Mouse (Mus musculus) liver, adult 2 months (tissue): ENCODE measurements around the gene Gpr152. TPM values are rescaled to one million over a fixed set of nuclear protein-coding genes. Genes with fewer than 3 reads are reported as not detected.

Source experiments
- DNase-seq: peaks from one replicate; pipeline ENCODE4 v3.0.0-alpha.2; 2011; ENCODE audit warnings: low read depth, low spot score; ENCODE audit errors: extremely low read depth
- H3K27ac ChIP-seq: fragments of 200-500 bp; replicated peaks from 2 replicates; pipeline ENCODE4 v1.5.1; 2012; ENCODE audit warnings: low read depth, mild to moderate bottlenecking, control low read depth, inconsistent platforms, low read length; ENCODE audit not compliant: insufficient read depth
- H3K27me3 ChIP-seq: fragments of 200-500 bp; 2 replicates; pipeline ENCODE4 v1.6.1; 2012; ENCODE audit warnings: mild to moderate bottlenecking, moderate library complexity, low read length, inconsistent platforms; ENCODE audit not compliant: control insufficient read depth, insufficient read depth
- H3K36me3 ChIP-seq: fragments of 200-500 bp; 2 replicates; pipeline ENCODE4 v1.6.1; 2012; ENCODE audit warnings: low read length, inconsistent platforms; ENCODE audit not compliant: control insufficient read depth, insufficient read depth
- H3K4me1 ChIP-seq: fragments of 200-500 bp; 2 replicates; pipeline ENCODE4 v1.6.1; 2011; ENCODE audit warnings: low read length; ENCODE audit not compliant: control insufficient read depth, insufficient read depth
- H3K4me3 ChIP-seq: fragments of 200-500 bp; 2 replicates; pipeline ENCODE4 v1.5.1; 2011; ENCODE audit warnings: low read depth, mild to moderate bottlenecking, control low read depth, low read length, moderate library complexity; ENCODE audit not compliant: insufficient read depth
- H3K79me2 ChIP-seq: fragments of 200-500 bp; 2 replicates; pipeline ENCODE4 v1.6.1; 2012; ENCODE audit warnings: inconsistent platforms, mild to moderate bottlenecking, low read length, moderate library complexity; ENCODE audit not compliant: control insufficient read depth, insufficient read depth
- H3K9ac ChIP-seq: fragments of 200-500 bp; 2 replicates; pipeline ENCODE4 v1.6.1; 2012; ENCODE audit warnings: low read depth, mild to moderate bottlenecking, control low read depth, inconsistent platforms, low read length
- CTCF ChIP-seq: fragments of 200-500 bp; IDR thresholded peaks from 2 replicates; pipeline ENCODE4 v1.5.1; 2011; ENCODE audit warnings: low read depth, low read length, control low read depth
- POLR2A ChIP-seq: fragments of 200-500 bp; IDR thresholded peaks from 2 replicates; pipeline ENCODE4 v1.6.1; 2011; ENCODE audit warnings: low read length, control low read depth; ENCODE audit not compliant: insufficient read depth; ENCODE audit errors: extremely low read depth
- WGBS: fragments of 180-500 bp; shearing (Covaris S2); methylation state at CpG from one replicate; pipeline ENCODE4 v1.1.7; 2018; 5-methylcytosine and 5-hydroxymethylcytosine counted together
- polyA plus RNA-seq: library from polyadenylated mRNA; depleted of rRNA; stranded (reverse); fragments of >200 nt; gene quantifications from 2 replicates; pipeline ENCODE4 v1.2.3, GENCODE M21; 2012
- total RNA-seq: library from RNA; depleted of rRNA; stranded (reverse); fragments of >200 nt; gene quantifications from 2 replicates; pipeline ENCODE4 v1.2.3, GENCODE M21; 2014

The Gpr152 gene
- total and polyA plus RNA-seq, 2 experiments = 0.02 TPM; not detected in 1

DNA sequence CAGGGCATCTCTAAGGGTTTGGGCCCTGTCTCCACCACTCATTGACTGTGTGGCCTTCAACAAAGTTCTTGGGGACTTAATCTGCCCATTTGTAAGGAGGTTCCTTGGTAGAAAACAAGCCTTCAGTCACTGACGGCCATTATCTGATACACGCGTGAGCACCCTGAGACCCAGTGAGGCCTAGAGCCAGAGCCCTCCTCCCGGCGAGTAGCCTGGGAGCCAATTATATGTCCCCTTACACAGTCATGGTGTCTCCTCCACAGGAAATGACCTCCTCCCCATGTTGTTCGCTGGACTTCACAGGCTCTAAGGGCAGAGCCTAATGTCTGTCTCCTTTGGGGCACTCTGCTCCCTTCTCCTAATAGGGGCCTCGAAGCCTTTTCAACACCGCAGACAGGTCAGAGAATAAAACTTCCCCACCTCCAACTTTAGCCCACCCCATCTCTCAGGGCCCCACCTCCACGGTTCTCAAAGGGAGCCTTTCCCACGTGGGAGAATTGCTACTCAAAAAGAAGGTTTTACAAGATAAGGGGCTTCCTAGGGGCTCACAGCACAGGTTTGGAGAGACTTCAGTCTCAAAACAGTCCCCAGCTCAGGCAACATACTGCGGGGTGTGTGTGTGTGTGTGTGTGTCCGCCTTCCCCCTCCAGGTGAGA, 6.9 kb downstream of the Gpr152 start:
- Histone ChIP-seq H3K4me1 (peaks cover 18% of the 10 kb centered on the region), H3K27me3 (no peaks in the 10 kb centered on the region), H3K79me2 (peaks cover 15% of the 10 kb centered on the region; the same call in 1 of the 2 replicates), H3K36me3 (no peaks in the 10 kb centered on the region), H3K9ac (no peak overlapping the region), H3K4me3 (no peak overlapping the region), H3K27ac (peak overlapping the region; percentile 7; the same call in 1 of the 2 replicates)
- 84% methylated on average over 12 of the region's 12 CpGs for WGBS
- no peak for TF ChIP-seq CTCF
- no peak for TF ChIP-seq POLR2A
- no peak for DNase-seq

GRCm38 (mm10) chr19:4147022-4147405, 7.4 kb downstream of the Gpr152 start:
- peaks cover 18% of the 10 kb centered on the region for H3K4me1 ChIP-seq
- TF ChIP-seq POLR2A (no peak), CTCF (no peak)
- DNase-seq = peak; percentile 66
- H3K79me2 ChIP-seq = peaks cover 15% of the 10 kb centered on the region; the same call in 1 of the 2 replicates
- no peak overlapping the region for H3K4me3 ChIP-seq
- no peaks in the 10 kb centered on the region for H3K27me3 ChIP-seq
- 60% methylated on average over 3 of the region's 3 CpGs for WGBS
- no peak overlapping the region for H3K9ac ChIP-seq
- H3K36me3 ChIP-seq = 0 out of 2 replicates have a peak, but pooled peaks cover 2% of the 10 kb centered on the region
- H3K27ac ChIP-seq = peak overlapping the region; percentile 11

- DNase-seq = peak; percentile 84
- Histone ChIP-seq H3K4me3 (no peak overlapping the region; the same call in 1 of the 2 replicates), H3K27ac (peak overlapping the region; percentile 11), H3K4me1 (peaks cover 18% of the 10 kb centered on the region), H3K27me3 (no peaks in the 10 kb centered on the region), H3K9ac (peak overlapping the region; percentile 31), H3K79me2 (peaks cover 15% of the 10 kb centered on the region; the same call in 1 of the 2 replicates), H3K36me3 (0 out of 2 replicates have a peak, but pooled peaks cover 2% of the 10 kb centered on the region)
- 50% methylated on average over 9 of the region's 9 CpGs for WGBS
- TF ChIP-seq CTCF (no peak), POLR2A (no peak)
These were observed 8.3 kb downstream of the Gpr152 start for GRCm38 (mm10) chr19:4147782-4148490.

GRCm38 (mm10) chr19:4148491-4148806, 8.9 kb downstream of the Gpr152 start, which contains the start of gene Coro1b:
TSS of gene Coro1b (plus strand) at chr19:4148619.
- H3K4me1 ChIP-seq = peaks cover 18% of the 10 kb centered on the region
- DNase-seq = no peak
- TF ChIP-seq POLR2A (peak; percentile 93; the same call in 1 of the 2 replicates), CTCF (no peak)

GRCm38 (mm10) chr19:4148819-4149218, 9.2 kb downstream of the Gpr152 start:
- Histone ChIP-seq H3K79me2 (peaks cover 15% of the 10 kb centered on the region; the same call in 1 of the 2 replicates), H3K27me3 (no peaks in the 10 kb centered on the region), H3K9ac (peak overlapping the region; percentile 86), H3K36me3 (0 out of 2 replicates have a peak, but pooled peaks cover 2% of the 10 kb centered on the region), H3K27ac (peak overlapping the region; percentile 6), H3K4me1 (peaks cover 18% of the 10 kb centered on the region), H3K4me3 (peak overlapping the region; percentile 88)
- no peak for DNase-seq
- TF ChIP-seq CTCF = no peak
- no peak for TF ChIP-seq POLR2A
- WGBS = under 1% methylated on average over 8 of the region's 8 CpGs

More at GRCm38 (mm10) chr19:4148491-4148806, 8.9 kb downstream of the Gpr152 start, which contains the start of gene Coro1b:
- peak within 1 kb of the TSS; percentile 88 for H3K4me3 ChIP-seq
- 0 out of 2 replicates have a peak, but pooled peaks cover 2% of the 10 kb centered on the region for H3K36me3 ChIP-seq
- WGBS = under 1% methylated on average over 33 of the region's 33 CpGs
- H3K79me2 ChIP-seq = peaks cover 15% of the 10 kb centered on the region; the same call in 1 of the 2 replicates
- H3K9ac ChIP-seq = peak within 1 kb of the TSS; percentile 86
- peak within 1 kb of the TSS; percentile 11 for H3K27ac ChIP-seq
- H3K27me3 ChIP-seq = no peaks in the 10 kb centered on the region

GRCm38 (mm10) chr19:4149283-4149682, 9.7 kb downstream of the Gpr152 start:
- DNase-seq = no peak
- H3K9ac ChIP-seq = peak overlapping the region; percentile 86
- peaks cover 15% of the 10 kb centered on the region; the same call in 1 of the 2 replicates for H3K79me2 ChIP-seq
- H3K27me3 ChIP-seq = no peaks in the 10 kb centered on the region
- TF ChIP-seq CTCF = no peak
- no peak for TF ChIP-seq POLR2A
- no peak overlapping the region for H3K27ac ChIP-seq
- WGBS = 54% methylated on average over 11 of the region's 11 CpGs
- peaks cover 18% of the 10 kb centered on the region for H3K4me1 ChIP-seq
- 0 out of 2 replicates have a peak, but pooled peaks cover 2% of the 10 kb centered on the region for H3K36me3 ChIP-seq
- H3K4me3 ChIP-seq = peak overlapping the region; percentile 88
